8 mouse cellular contexts compared by ENCODE assay signal in genomic region chr3:151001881-151002412, GRCm38 (mm10).
A peak's percentile ranks its signal among the peaks of the same experiment; 100 is the strongest.
DNase-seq lines count a peak whose midpoint lies in the region; ATAC-seq and TF ChIP-seq lines count a peak whose summit lies in the region.

No protein-coding gene starts in this region.

- no peaks in the 10 kb centered on the region for H3K79me2 ChIP-seq in CH12.LX (replicated peaks; ENCODE audit: control insufficient read depth, extremely low read depth, insufficient read depth, poor library complexity, severe bottlenecking)

- TF ChIP-seq RAD21 in CH12.LX (IDR thresholded peaks at IDR 0.05; ENCODE audit: low read depth, low read length), result peak; percentile 70

- no peak for DNase-seq in heart, postnatal 25 days (ENCODE audit: low spot score)
- peak; percentile 52 for DNase-seq in CH12.LX (ENCODE audit: extremely low read depth)
- peak; percentile 43 for DNase-seq in brain, embryonic 18.5 days (ENCODE audit: low read depth, low spot score)
- no peak for DNase-seq in liver, embryonic 14.5 days (ENCODE audit: low read depth in 3 of 3, low spot score in 3 of 3)
- DNase-seq in right cerebral cortex, postnatal 4 days, result peak; percentile 70
- no peak for DNase-seq in natural killer cell, adult 2 months (ENCODE audit: low spot score in 2 of 2)

- no peaks in the 10 kb centered on the region for H3K4me1 ChIP-seq in heart, embryonic 11.5 days (ENCODE audit: control insufficient read depth, insufficient read depth, low read length)
- peaks cover 0 to 14% of the 10 kb centered on the region in 2 experiments; a peak in 2 of 4 replicates for H3K4me1 ChIP-seq in CH12.LX (ENCODE audit: control insufficient read depth in 1 of 2, insufficient read depth in 2 of 2)
- H3K4me1 ChIP-seq in liver, embryonic 14.5 days (replicated peaks; ENCODE audit: control insufficient read depth in 2 of 2, insufficient read depth in 2 of 2, low read length in 1 of 2), result no peaks in the 10 kb centered on the region

- peak overlapping the region; percentile 29; the same call in 1 of the 2 replicates for H3K4me2 ChIP-seq in heart, embryonic 11.5 days
- H3K4me2 ChIP-seq in CH12.LX (ENCODE audit: insufficient read depth, low read depth, poor library complexity, severe bottlenecking), result no peak overlapping the region
- H3K4me2 ChIP-seq in liver, embryonic 14.5 days (ENCODE audit: low read depth), result no peak overlapping the region

- dilution Hi-C loops in CH12.LX (cut with MboI; ENCODE audit: extremely low pct_ligation_motif_present, extremely low pct_unique_long_range_greater_than_20kb, low sequenced_read_pairs), result no loop called here

- TF ChIP-seq CTCF in CH12.LX (conservative IDR thresholded peaks at IDR 0.05 in 1 of 2, IDR thresholded peaks at IDR 0.05 in 1 of 2; ENCODE audit: low read depth in 2 of 2, low read length in 2 of 2), result peak; percentile 44 to 66; a peak in 3 of 4 replicates
- peak; percentile 26; the same call in 1 of the 2 replicates for TF ChIP-seq CTCF in liver, embryonic 14.5 days (IDR thresholded peaks at IDR 0.05; ENCODE audit: low read depth)

- in situ Hi-C loops in CH12.LX (cut with MboI; ENCODE audit: low pct_ligation_motif_present, low pct_unique_long_range_greater_than_20kb, low sequenced_read_pairs), result no loop called here

- no peak for TF ChIP-seq POLR2A in CH12.LX (IDR thresholded peaks at IDR 0.05; ENCODE audit: low read depth, low read length)

- ATAC-seq in heart, embryonic 11.5 days (replicated peaks; ENCODE audit: insufficient number of reproducible peaks, low FRiP score, low TSS enrichment), result no peak
- peak; percentile 62 to 67 for ATAC-seq in hematopoietic stem cell, adult 5-6 weeks (replicated peaks in 1 of 2; ENCODE audit: insufficient read depth in 1 of 2, low FRiP score in 2 of 2, low TSS enrichment in 1 of 2, low read depth in 1 of 2, poor library complexity in 2 of 2, severe bottlenecking in 2 of 2)
- no peak for ATAC-seq in liver, embryonic 14.5 days (ENCODE audit: insufficient read depth)

- no peaks in the 10 kb centered on the region for H3K9me3 ChIP-seq in heart, embryonic 11.5 days (replicated peaks; ENCODE audit: control insufficient read depth, low read length)
- H3K9me3 ChIP-seq in CH12.LX (replicated peaks; ENCODE audit: low read length), result peaks cover 15% of the 10 kb centered on the region
- no peaks in the 10 kb centered on the region for H3K9me3 ChIP-seq in liver, embryonic 14.5 days (ENCODE audit: control insufficient read depth, low read length)

- no peak for TF ChIP-seq EP300 in CH12.LX (IDR thresholded peaks at IDR 0.05; ENCODE audit: low read length)
- no peak for TF ChIP-seq EP300 in liver, embryonic 14.5 days (IDR thresholded peaks at IDR 0.05; ENCODE audit: low read depth)

- H3K27me3 ChIP-seq in heart, embryonic 11.5 days (ENCODE audit: control insufficient read depth, insufficient read depth, low read length), result no peaks in the 10 kb centered on the region
- no peaks in the 10 kb centered on the region for H3K27me3 ChIP-seq in CH12.LX (replicated peaks)
- H3K27me3 ChIP-seq in liver, embryonic 14.5 days (ENCODE audit: control insufficient read depth, insufficient read depth, low read length), result no peaks in the 10 kb centered on the region

- intact Hi-C loops in heart, postnatal 25 days (cut with DNase I), result loop anchor here (10.0 kb wide), 1 partner anchor 617 kb away; no protein-coding TSS in a partner anchor

- H3K4me3 ChIP-seq in heart, embryonic 11.5 days (ENCODE audit: low read depth, low read length), result no peak overlapping the region
- H3K4me3 ChIP-seq in CH12.LX (replicated peaks in 1 of 3; ENCODE audit: low read depth in 2 of 3, low read length in 2 of 3, poor library complexity in 1 of 3), result no peak overlapping the region
- H3K4me3 ChIP-seq in liver, embryonic 14.5 days (ENCODE audit: insufficient read depth in 1 of 2, low read depth in 2 of 2, low read length in 2 of 2), result no peak overlapping the region

- no peak overlapping the region for H3K27ac ChIP-seq in heart, embryonic 11.5 days (ENCODE audit: low read depth, low read length)
- no peak overlapping the region for H3K27ac ChIP-seq in CH12.LX (ENCODE audit: insufficient read depth, low read depth)
- H3K27ac ChIP-seq in liver, embryonic 14.5 days, result no peak overlapping the region

- no peaks in the 10 kb centered on the region for H3K36me3 ChIP-seq in heart, embryonic 11.5 days (ENCODE audit: control insufficient read depth, insufficient read depth, low read length)
- H3K36me3 ChIP-seq in CH12.LX (replicated peaks in 1 of 2; ENCODE audit: control insufficient read depth in 1 of 2, insufficient read depth in 1 of 2, low read length in 1 of 2), result no peaks in the 10 kb centered on the region
- H3K36me3 ChIP-seq in liver, embryonic 14.5 days (replicated peaks; ENCODE audit: control insufficient read depth, insufficient read depth, low read depth), result no peaks in the 10 kb centered on the region

- WGBS in heart, embryonic 11.5 days (ENCODE audit: insufficient replicate concordance), result 29% methylated on average over 6 of the region's 6 CpGs
- 21% methylated on average over 6 of the region's 6 CpGs for WGBS in liver, embryonic 14.5 days (ENCODE audit: insufficient replicate concordance)

- no peak overlapping the region for H3K9ac ChIP-seq in heart, embryonic 11.5 days (ENCODE audit: low read depth, low read length)
- H3K9ac ChIP-seq in CH12.LX (ENCODE audit: insufficient read depth, low read depth), result no peak overlapping the region
- H3K9ac ChIP-seq in liver, embryonic 14.5 days (replicated peaks), result no peak overlapping the region

TF ChIP-seq in CH12.LX, 34 proteins besides CTCF, POLR2A, EP300 and RAD21:
- TF ChIP-seq RCOR1 (conservative IDR thresholded peaks at IDR 0.05; ENCODE audit: low read depth, low read length) (no peak), UBTF (IDR thresholded peaks at IDR 0.05; ENCODE audit: low read depth, low read length) (no peak), NELFE (IDR thresholded peaks at IDR 0.05; ENCODE audit: low read depth, low read length) (no peak), ELF1 (IDR thresholded peaks at IDR 0.05; ENCODE audit: low read depth, low read length) (no peak), MAX (IDR thresholded peaks at IDR 0.05; ENCODE audit: low read length) (no peak), MAFK (IDR thresholded peaks at IDR 0.05; ENCODE audit: insufficient replicate concordance, low read length) (peak; percentile 71; the same call in 1 of the 2 replicates), SMC3 (IDR thresholded peaks at IDR 0.05; ENCODE audit: low read depth, low read length) (peak; percentile 45), MEF2A (IDR thresholded peaks at IDR 0.05; ENCODE audit: borderline replicate concordance, low read depth, low read length) (no peak)

Comparison
In these comparisons a context has a peak if more than half of its experiments do, and no peak if none do; other contexts are left out.
1. ATAC-seq: peak in hematopoietic stem cell, adult 5-6 weeks (2 of 2); none in heart, embryonic 11.5 days (single experiment) and liver, embryonic 14.5 days (single experiment).
2. DNase-seq: peak in CH12.LX (single experiment), brain, embryonic 18.5 days (single experiment) and right cerebral cortex, postnatal 4 days (single experiment); none in heart, postnatal 25 days (single experiment), liver, embryonic 14.5 days (0 of 3) and natural killer cell, adult 2 months (0 of 2).